8 mouse cellular contexts compared by ENCODE assay signal in the genomic region with DNA sequence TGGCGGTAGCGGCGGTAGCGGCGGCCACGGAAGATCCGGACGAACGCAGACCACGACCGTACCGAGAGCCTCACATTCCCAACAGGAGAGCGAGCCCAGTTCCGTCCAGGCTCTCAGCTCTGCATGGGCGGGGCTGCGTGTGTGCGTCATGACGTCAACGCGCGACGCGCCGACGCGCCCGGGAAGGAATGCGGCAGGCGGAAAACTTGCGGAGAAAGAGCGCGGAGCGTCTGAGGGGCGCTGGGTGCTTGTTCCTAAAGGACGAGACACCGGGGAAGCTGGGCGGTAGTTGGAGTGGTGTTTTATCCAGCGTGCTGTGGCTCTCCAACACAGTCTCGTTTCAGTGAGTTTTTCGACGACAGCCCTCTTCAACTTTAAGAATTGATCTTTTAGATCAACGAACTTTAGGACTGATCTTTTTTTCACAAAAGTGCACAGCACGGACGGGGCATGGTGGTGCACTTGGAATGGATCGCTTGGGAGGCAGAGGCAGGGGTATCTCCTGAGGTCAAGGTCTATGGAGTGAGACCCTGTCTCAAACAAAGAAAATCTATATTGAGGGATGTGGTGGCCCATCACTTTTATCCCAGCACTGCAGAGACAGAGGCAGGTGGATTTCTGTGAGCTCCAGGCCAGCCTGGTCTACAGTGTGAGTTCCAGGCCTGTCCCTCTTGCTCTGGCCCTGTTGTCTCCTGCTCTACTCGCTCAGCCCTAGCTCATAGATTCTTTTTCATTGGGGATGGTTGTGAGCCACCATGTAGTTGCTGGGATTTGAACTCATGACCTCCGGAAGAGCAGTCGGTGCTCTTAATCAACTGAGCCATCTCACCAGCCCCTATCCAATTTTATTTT. TPM values are rescaled to one million over a fixed set of nuclear protein-coding genes. Genes with fewer than 3 reads are reported as not detected.
DNase-seq lines count a peak whose midpoint lies in the region; ATAC-seq and TF ChIP-seq lines count a peak whose summit lies in the region.

A gene (minus strand): TSS at position 141 of the 852 bp plus-strand sequence.

- H3K9me3 ChIP-seq in CH12.LX (replicated peaks; ENCODE audit: low read length) = no peaks in the 10 kb centered on the region
- no peaks in the 10 kb centered on the region for H3K9me3 ChIP-seq in forebrain, embryonic 12.5 days
- no peaks in the 10 kb centered on the region for H3K9me3 ChIP-seq in heart, postnatal 0 days (replicated peaks; ENCODE audit: control insufficient read depth, low read length)
- no peaks in the 10 kb centered on the region for H3K9me3 ChIP-seq in liver, embryonic 16.5 days (replicated peaks; ENCODE audit: control insufficient read depth, low read length)
- no peaks in the 10 kb centered on the region for H3K9me3 ChIP-seq in neural tube, embryonic 13.5 days

- 6% methylated on average over 48 of the region's 48 CpGs for WGBS in forebrain, embryonic 12.5 days
- 5% methylated on average over 48 of the region's 48 CpGs for WGBS in heart, postnatal 0 days
- WGBS in liver, embryonic 16.5 days (ENCODE audit: insufficient replicate concordance) = 3% methylated on average over 48 of the region's 48 CpGs
- WGBS in neural tube, embryonic 13.5 days = 6% methylated on average over 48 of the region's 48 CpGs

- in situ Hi-C loops in CH12.LX (cut with MboI; ENCODE audit: low pct_ligation_motif_present, low pct_unique_long_range_greater_than_20kb, low sequenced_read_pairs) = no loop called here

- no peak for TF ChIP-seq EP300 in CH12.LX (IDR thresholded peaks at IDR 0.05; ENCODE audit: low read length)
- no peak for TF ChIP-seq EP300 in heart, postnatal 0 days (IDR thresholded peaks at IDR 0.05; ENCODE audit: low read depth)

- peak within 1 kb of the TSS; percentile 84 for H3K27ac ChIP-seq in CH12.LX (ENCODE audit: insufficient read depth, low read depth)
- peak within 1 kb of the TSS; percentile 100 for H3K27ac ChIP-seq in forebrain, embryonic 12.5 days
- H3K27ac ChIP-seq in heart, postnatal 0 days (ENCODE audit: low read depth) = peak within 1 kb of the TSS; percentile 96
- H3K27ac ChIP-seq in liver, embryonic 16.5 days (ENCODE audit: low read length) = peak within 1 kb of the TSS; percentile 94
- H3K27ac ChIP-seq in neural tube, embryonic 13.5 days (replicated peaks) = peak within 1 kb of the TSS; percentile 99

- peak within 1 kb of the TSS; percentile 76 for H3K9ac ChIP-seq in CH12.LX (ENCODE audit: insufficient read depth, low read depth)
- H3K9ac ChIP-seq in forebrain, embryonic 12.5 days = peak within 1 kb of the TSS; percentile 88
- H3K9ac ChIP-seq in heart, postnatal 0 days (replicated peaks; ENCODE audit: low read depth, low read length) = peak within 1 kb of the TSS; percentile 90
- H3K9ac ChIP-seq in liver, embryonic 16.5 days (ENCODE audit: low read depth, low read length) = peak within 1 kb of the TSS; percentile 95
- peak within 1 kb of the TSS; percentile 90 for H3K9ac ChIP-seq in neural tube, embryonic 13.5 days

- TF ChIP-seq RAD21 in CH12.LX (IDR thresholded peaks at IDR 0.05; ENCODE audit: low read depth, low read length) = no peak

- H3K4me1 ChIP-seq in CH12.LX (ENCODE audit: control insufficient read depth in 1 of 2, insufficient read depth in 2 of 2) = peaks cover 0 to 27% of the 10 kb centered on the region in 2 experiments; a peak in 2 of 4 replicates
- peaks cover 16% of the 10 kb centered on the region for H3K4me1 ChIP-seq in forebrain, embryonic 12.5 days
- H3K4me1 ChIP-seq in heart, postnatal 0 days (ENCODE audit: control insufficient read depth, insufficient read depth) = peaks cover 13% of the 10 kb centered on the region; the same call in 1 of the 2 replicates
- H3K4me1 ChIP-seq in liver, embryonic 16.5 days (ENCODE audit: control insufficient read depth, low read depth, low read length) = peaks cover 13% of the 10 kb centered on the region
- H3K4me1 ChIP-seq in neural tube, embryonic 13.5 days (replicated peaks) = peaks cover 28% of the 10 kb centered on the region

- H3K4me2 ChIP-seq in CH12.LX (ENCODE audit: insufficient read depth, low read depth, poor library complexity, severe bottlenecking) = peak within 1 kb of the TSS; percentile 70
- peak within 1 kb of the TSS; percentile 80 for H3K4me2 ChIP-seq in forebrain, embryonic 12.5 days
- H3K4me2 ChIP-seq in heart, postnatal 0 days (ENCODE audit: low read depth, low read length) = peak within 1 kb of the TSS; percentile 82
- peak within 1 kb of the TSS; percentile 94 for H3K4me2 ChIP-seq in liver, embryonic 16.5 days (ENCODE audit: low read depth, low read length)
- H3K4me2 ChIP-seq in neural tube, embryonic 13.5 days = peak within 1 kb of the TSS; percentile 93

- H3K27me3 ChIP-seq in CH12.LX (replicated peaks) = no peaks in the 10 kb centered on the region
- H3K27me3 ChIP-seq in forebrain, embryonic 12.5 days = no peaks in the 10 kb centered on the region
- H3K27me3 ChIP-seq in heart, postnatal 0 days (ENCODE audit: control insufficient read depth, insufficient read depth, low read length) = no peaks in the 10 kb centered on the region
- H3K27me3 ChIP-seq in liver, embryonic 16.5 days (ENCODE audit: control insufficient read depth, insufficient read depth, low read depth, low read length) = no peaks in the 10 kb centered on the region
- H3K27me3 ChIP-seq in neural tube, embryonic 13.5 days = no peaks in the 10 kb centered on the region

- DNase-seq in CH12.LX (ENCODE audit: extremely low read depth) = peak; percentile 92
- DNase-seq in c-Kit-positive CD71-positive TER-119-negative erythroid progenitor cells, embryonic 14.5 days (ENCODE audit: low read depth) = peak; percentile 84
- DNase-seq in heart, postnatal 0 days (ENCODE audit: low spot score) = peak; percentile 90
- DNase-seq in kidney, postnatal 4 days = peak; percentile 95 to 96
- peak; percentile 95 for DNase-seq in testis, postnatal 10 days (ENCODE audit: low spot score)

- peaks cover 43% of the 10 kb centered on the region for H3K79me2 ChIP-seq in CH12.LX (replicated peaks; ENCODE audit: control insufficient read depth, extremely low read depth, insufficient read depth, poor library complexity, severe bottlenecking)

- peak within 1 kb of the TSS; percentile 76 to 90 (median 84) for H3K4me3 ChIP-seq in CH12.LX (replicated peaks in 1 of 3; ENCODE audit: low read depth in 2 of 3, low read length in 2 of 3, poor library complexity in 1 of 3)
- H3K4me3 ChIP-seq in forebrain, embryonic 12.5 days (replicated peaks) = peak within 1 kb of the TSS; percentile 85
- H3K4me3 ChIP-seq in heart, postnatal 0 days (ENCODE audit: low read depth, low read length) = peak within 1 kb of the TSS; percentile 86
- peak within 1 kb of the TSS; percentile 95 for H3K4me3 ChIP-seq in liver, embryonic 16.5 days (ENCODE audit: low read depth, low read length)
- peak within 1 kb of the TSS; percentile 70 for H3K4me3 ChIP-seq in neural tube, embryonic 13.5 days

- peaks cover 7 to 43% of the 10 kb centered on the region in 2 experiments for H3K36me3 ChIP-seq in CH12.LX (replicated peaks in 1 of 2; ENCODE audit: control insufficient read depth in 1 of 2, insufficient read depth in 1 of 2, low read length in 1 of 2)
- H3K36me3 ChIP-seq in forebrain, embryonic 12.5 days (replicated peaks) = peaks cover 6% of the 10 kb centered on the region; the same call in 1 of the 2 replicates
- no peaks in the 10 kb centered on the region; the same call in 1 of the 2 replicates for H3K36me3 ChIP-seq in heart, postnatal 0 days (replicated peaks; ENCODE audit: control insufficient read depth, insufficient read depth, low read length)
- H3K36me3 ChIP-seq in liver, embryonic 16.5 days (ENCODE audit: control insufficient read depth, insufficient read depth) = no peaks in the 10 kb centered on the region
- peaks cover 11% of the 10 kb centered on the region; the same call in 1 of the 2 replicates for H3K36me3 ChIP-seq in neural tube, embryonic 13.5 days

- TF ChIP-seq CTCF in CH12.LX (conservative IDR thresholded peaks at IDR 0.05 in 1 of 2, IDR thresholded peaks at IDR 0.05 in 1 of 2; ENCODE audit: low read depth in 2 of 2, low read length in 2 of 2) = no peak
- TF ChIP-seq CTCF in heart, postnatal 0 days (IDR thresholded peaks at IDR 0.05; ENCODE audit: low read depth) = no peak

- TF ChIP-seq POLR2A in CH12.LX (IDR thresholded peaks at IDR 0.05; ENCODE audit: low read depth, low read length) = peak; percentile 97

- peak; percentile 99 for ATAC-seq in forebrain, embryonic 12.5 days (ENCODE audit: low FRiP score)
- ATAC-seq in heart, postnatal 0 days (ENCODE audit: insufficient read depth, low read depth) = peak; percentile 98
- peak; percentile 90 for ATAC-seq in liver, embryonic 16.5 days (ENCODE audit: low read depth)
- ATAC-seq in neural tube, embryonic 13.5 days (ENCODE audit: low read depth) = peak; percentile 98

- dilution Hi-C loops in CH12.LX (cut with MboI; ENCODE audit: extremely low pct_ligation_motif_present, extremely low pct_unique_long_range_greater_than_20kb, low sequenced_read_pairs) = no loop called here

TF ChIP-seq in CH12.LX, 34 proteins besides CTCF, POLR2A, EP300 and RAD21 (continues in another document):
- TF ChIP-seq BHLHE40 (IDR thresholded peaks at IDR 0.05; ENCODE audit: low read depth, low read length) (peak; percentile 18; the same call in 1 of the 2 replicates), IRF4 (IDR thresholded peaks at IDR 0.05; ENCODE audit: low read depth, low read length) (peak; percentile 65; the same call in 1 of the 2 replicates), MAFK (IDR thresholded peaks at IDR 0.05; ENCODE audit: insufficient replicate concordance, low read length) (no peak), MEF2A (IDR thresholded peaks at IDR 0.05; ENCODE audit: borderline replicate concordance, low read depth, low read length) (peak; percentile 57), NRF1 (IDR thresholded peaks at IDR 0.05; ENCODE audit: low read depth, low read length) (peak; percentile 57), CHD1 (IDR thresholded peaks at IDR 0.05; ENCODE audit: low read depth, low read length) (peak; percentile 56; the same call in 1 of the 2 replicates), ZNF384 (IDR thresholded peaks at IDR 0.05; ENCODE audit: low read depth, low read length) (peak; percentile 18; the same call in 1 of the 2 replicates), UBTF (IDR thresholded peaks at IDR 0.05; ENCODE audit: low read depth, low read length) (0 out of 2 replicates have a peak, but pooled peaks have one; percentile 3), ZMIZ1 (IDR thresholded peaks at IDR 0.05; ENCODE audit: low read depth, low read length) (peak; percentile 96)

RNA-seq across cellular contexts. Expression of the gene that starts here (rescaled TPM):
- total RNA-seq in CH12.LX (2012; rRNA removed) (31.1 and 36.7 TPM in 2 replicates), CH12.LX (2014; rRNA removed) (32.2 and 37.4 TPM in 2 replicates)
- polyA plus RNA-seq in CH12.LX (2012; ENCODE audit: insufficient read length, low read depth) = 34.8 and 36.6 TPM in 2 replicates
- 54.6 and 56.7 TPM in 2 replicates for polyA plus RNA-seq in forebrain, embryonic 12.5 days (2016; fragmentation: Nextera tagmentation; extraction: Ambion mirVana)
- 36.1 and 38.8 TPM in 2 replicates for total RNA-seq in heart, postnatal 0 days (2014; rRNA removed; ENCODE audit: low replicate concordance)
- polyA plus RNA-seq in heart, postnatal 0 days (2015; fragmentation: Nextera tagmentation; extraction: Ambion mirVana) = 21.7 and 24.2 TPM in 2 replicates
- 10.9 and 11.4 TPM in 2 replicates for polyA plus RNA-seq in liver, embryonic 16.5 days (2015; fragmentation: Nextera tagmentation; extraction: Ambion mirVana)
- polyA plus RNA-seq in neural tube, embryonic 13.5 days (2015; fragmentation: Nextera tagmentation; extraction: Ambion mirVana) = 46.1 and 51.5 TPM in 2 replicates

Comparison
In these comparisons a context has a peak if more than half of its experiments do, and no peak if none do; other contexts are left out.
1. Peak in every context shown above with its lines: DNase-seq, ATAC-seq, H3K4me3 ChIP-seq and H3K27ac ChIP-seq.